Mouse (Mus musculus): Measurements from ENCODE around the gene Dennd1b. TPM values are rescaled to one million over a fixed set of nuclear protein-coding genes. Genes with fewer than 3 reads are reported as not detected.
A peak's percentile ranks its signal among the peaks of the same experiment; 100 is the strongest.

Dennd1b gene
- 25.8 and 29.1 TPM in 2 replicates for polyA plus RNA-seq (2011; ENCODE audit: insufficient read depth, insufficient read length, low read depth, missing spikeins)

DNA sequence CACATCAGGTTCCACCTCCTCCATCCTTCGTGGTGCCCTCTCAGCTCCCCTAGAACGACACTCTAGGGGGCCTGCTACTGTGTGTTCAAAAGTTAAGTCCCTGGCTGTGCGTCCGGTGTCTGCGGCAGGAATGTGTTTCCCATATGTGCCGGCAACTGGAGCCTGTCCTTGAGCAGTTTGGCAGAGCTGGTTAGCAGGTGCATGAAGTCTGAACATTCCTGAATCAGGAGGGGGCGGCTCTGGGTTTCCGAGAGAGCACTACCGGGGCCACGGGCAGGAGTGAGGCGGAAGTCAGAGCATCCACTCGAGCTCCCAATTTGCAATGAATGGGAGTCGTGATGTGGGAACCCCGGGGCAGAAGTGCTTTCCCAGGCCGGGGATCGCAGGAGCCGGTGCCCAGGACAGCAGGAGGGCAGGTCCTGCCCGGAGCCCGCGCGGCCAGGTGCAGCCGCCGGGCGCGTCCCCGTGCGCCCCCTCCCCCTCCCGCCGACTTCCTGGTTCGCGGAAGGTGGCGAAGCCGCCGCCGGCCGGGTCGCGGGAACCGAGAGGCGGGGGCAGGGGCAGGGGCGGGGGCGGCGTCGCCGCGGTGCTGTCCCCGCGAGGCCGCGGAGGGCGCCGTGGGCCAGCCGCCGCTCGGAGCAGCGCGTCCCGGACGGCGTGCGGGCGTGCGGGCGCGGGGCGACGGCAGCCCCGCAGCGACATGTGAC lies at the start of gene Dennd1b:
Gene Dennd1b (plus strand): TSS at position 275 of the 707 bp plus-strand sequence.
- Histone ChIP-seq H3K4me1 (ENCODE audit: control insufficient read depth, insufficient read depth, low read length) (no peaks in the 10 kb centered on the region), H3K27ac (ENCODE audit: insufficient read depth, low read length) (peak within 1 kb of the TSS; percentile 82), H3K4me3 (ENCODE audit: low read depth, low read length) (peak within 1 kb of the TSS; percentile 96), H3K9ac (ENCODE audit: low read depth, poor library complexity, severe bottlenecking) (peak within 1 kb of the TSS; percentile 96), H3K9me3 (replicated peaks; ENCODE audit: control insufficient read depth, insufficient read depth, low read length, poor library complexity, severe bottlenecking) (no peaks in the 10 kb centered on the region), H3K36me3 (ENCODE audit: control insufficient read depth, insufficient read depth, low read length, poor library complexity, severe bottlenecking) (no peaks in the 10 kb centered on the region; the same call in none of the 2 replicates), H3K27me3 (ENCODE audit: control insufficient read depth, insufficient read depth, low read length, poor library complexity, severe bottlenecking) (no peaks in the 10 kb centered on the region)
- TF ChIP-seq EP300 (IDR thresholded peaks at IDR 0.05; ENCODE audit: insufficient read depth, low read depth, low read length) (no peak), POLR2A (IDR thresholded peaks at IDR 0.05; ENCODE audit: insufficient read depth, low read length) (no peak), CTCF (IDR thresholded peaks at IDR 0.05; ENCODE audit: low read depth, low read length) (no peak)

DNA sequence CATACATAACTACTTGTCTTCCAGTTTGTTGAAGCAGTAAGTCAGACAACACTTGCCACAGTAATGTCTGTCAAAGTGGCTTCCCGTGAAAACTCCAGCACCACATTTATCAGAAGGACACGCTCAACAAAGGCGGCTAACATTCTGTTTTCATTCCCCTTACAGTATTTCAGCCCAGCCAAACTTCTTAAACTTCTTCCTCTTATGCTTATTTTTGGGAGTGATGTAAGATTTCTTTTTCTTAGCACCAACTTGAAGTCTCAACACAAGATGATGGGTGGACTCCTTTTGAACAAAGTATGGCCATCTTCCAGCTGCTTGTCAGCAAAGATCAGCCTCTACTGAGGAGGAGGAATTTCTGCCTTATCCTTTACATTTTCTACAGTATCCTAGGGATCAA lies 47.6 kb upstream of the Dennd1b start:
- no peaks in the 10 kb centered on the region for H3K9me3 ChIP-seq (replicated peaks; ENCODE audit: control insufficient read depth, insufficient read depth, low read length, poor library complexity, severe bottlenecking)
- no peak overlapping the region for H3K9ac ChIP-seq (ENCODE audit: low read depth, poor library complexity, severe bottlenecking)
- H3K27me3 ChIP-seq (ENCODE audit: control insufficient read depth, insufficient read depth, low read length, poor library complexity, severe bottlenecking) = no peaks in the 10 kb centered on the region
- TF ChIP-seq POLR2A (IDR thresholded peaks at IDR 0.05; ENCODE audit: insufficient read depth, low read length) (no peak), CTCF (IDR thresholded peaks at IDR 0.05; ENCODE audit: low read depth, low read length) (no peak), EP300 (IDR thresholded peaks at IDR 0.05; ENCODE audit: insufficient read depth, low read depth, low read length) (no peak)
- no peak overlapping the region for H3K27ac ChIP-seq (ENCODE audit: insufficient read depth, low read length)
- H3K36me3 ChIP-seq (ENCODE audit: control insufficient read depth, insufficient read depth, low read length, poor library complexity, severe bottlenecking) = no peaks in the 10 kb centered on the region
- H3K4me3 ChIP-seq (ENCODE audit: low read depth, low read length) = no peak overlapping the region
- no peaks in the 10 kb centered on the region for H3K4me1 ChIP-seq (ENCODE audit: control insufficient read depth, insufficient read depth, low read length)

DNA sequence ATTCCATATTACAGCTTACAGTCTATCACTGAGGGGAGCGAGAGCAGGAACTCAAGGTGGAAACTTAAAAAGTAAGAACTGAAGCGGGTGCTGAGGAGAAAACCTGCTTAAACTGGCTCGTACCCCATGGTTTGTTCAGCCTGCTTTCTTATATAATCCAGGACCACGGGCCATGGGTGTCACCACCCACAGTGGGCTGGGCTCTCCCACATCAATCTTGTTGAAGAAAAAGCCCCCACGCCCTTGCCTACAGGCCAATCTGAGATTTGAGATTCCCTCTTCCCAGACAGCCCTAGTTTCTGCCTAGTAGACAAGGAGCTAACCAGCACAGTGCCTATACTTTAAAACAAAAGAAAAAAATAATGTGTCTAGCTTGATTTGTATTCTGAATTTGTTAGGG lies 43.6 kb upstream of the Dennd1b start:
- H3K4me1 ChIP-seq (ENCODE audit: control insufficient read depth, insufficient read depth, low read length) = no peaks in the 10 kb centered on the region
- H3K27me3 ChIP-seq (ENCODE audit: control insufficient read depth, insufficient read depth, low read length, poor library complexity, severe bottlenecking) = no peaks in the 10 kb centered on the region
- H3K4me3 ChIP-seq (ENCODE audit: low read depth, low read length) = no peak overlapping the region
- H3K9me3 ChIP-seq (replicated peaks; ENCODE audit: control insufficient read depth, insufficient read depth, low read length, poor library complexity, severe bottlenecking) = no peaks in the 10 kb centered on the region
- no peak overlapping the region for H3K9ac ChIP-seq (ENCODE audit: low read depth, poor library complexity, severe bottlenecking)
- TF ChIP-seq POLR2A (IDR thresholded peaks at IDR 0.05; ENCODE audit: insufficient read depth, low read length) = no peak
- no peak for TF ChIP-seq EP300 (IDR thresholded peaks at IDR 0.05; ENCODE audit: insufficient read depth, low read depth, low read length)
- no peak for TF ChIP-seq CTCF (IDR thresholded peaks at IDR 0.05; ENCODE audit: low read depth, low read length)
- no peak overlapping the region for H3K27ac ChIP-seq (ENCODE audit: insufficient read depth, low read length)
- no peaks in the 10 kb centered on the region for H3K36me3 ChIP-seq (ENCODE audit: control insufficient read depth, insufficient read depth, low read length, poor library complexity, severe bottlenecking)

DNA sequence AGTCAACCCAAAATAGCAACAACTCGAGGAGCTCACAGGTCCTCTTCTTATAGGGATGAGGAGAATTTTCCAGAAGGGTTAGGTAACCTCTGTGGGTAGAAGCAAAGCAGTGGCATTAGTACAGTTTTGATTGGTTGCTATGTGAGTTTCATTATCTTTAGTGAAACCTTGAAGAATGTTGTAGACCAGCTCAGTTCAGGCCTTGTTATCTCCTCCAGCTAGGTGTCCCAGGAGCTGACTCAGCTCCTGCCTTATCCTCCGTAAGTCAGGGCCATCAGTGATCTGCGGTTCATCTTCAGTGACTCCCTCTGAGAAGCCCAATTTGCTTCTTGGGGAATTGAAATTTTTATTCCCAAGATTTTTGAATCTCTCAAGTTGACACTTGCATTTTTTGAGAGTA lies 43.2 kb upstream of the Dennd1b start:
- Histone ChIP-seq H3K27me3 (ENCODE audit: control insufficient read depth, insufficient read depth, low read length, poor library complexity, severe bottlenecking) (no peaks in the 10 kb centered on the region), H3K4me3 (ENCODE audit: low read depth, low read length) (no peak overlapping the region), H3K27ac (ENCODE audit: insufficient read depth, low read length) (no peak overlapping the region), H3K36me3 (ENCODE audit: control insufficient read depth, insufficient read depth, low read length, poor library complexity, severe bottlenecking) (no peaks in the 10 kb centered on the region), H3K9ac (ENCODE audit: low read depth, poor library complexity, severe bottlenecking) (no peak overlapping the region), H3K4me1 (ENCODE audit: control insufficient read depth, insufficient read depth, low read length) (no peaks in the 10 kb centered on the region), H3K9me3 (replicated peaks; ENCODE audit: control insufficient read depth, insufficient read depth, low read length, poor library complexity, severe bottlenecking) (no peaks in the 10 kb centered on the region)
- TF ChIP-seq CTCF (IDR thresholded peaks at IDR 0.05; ENCODE audit: low read depth, low read length) (no peak), EP300 (IDR thresholded peaks at IDR 0.05; ENCODE audit: insufficient read depth, low read depth, low read length) (no peak), POLR2A (IDR thresholded peaks at IDR 0.05; ENCODE audit: insufficient read depth, low read length) (no peak)

DNA sequence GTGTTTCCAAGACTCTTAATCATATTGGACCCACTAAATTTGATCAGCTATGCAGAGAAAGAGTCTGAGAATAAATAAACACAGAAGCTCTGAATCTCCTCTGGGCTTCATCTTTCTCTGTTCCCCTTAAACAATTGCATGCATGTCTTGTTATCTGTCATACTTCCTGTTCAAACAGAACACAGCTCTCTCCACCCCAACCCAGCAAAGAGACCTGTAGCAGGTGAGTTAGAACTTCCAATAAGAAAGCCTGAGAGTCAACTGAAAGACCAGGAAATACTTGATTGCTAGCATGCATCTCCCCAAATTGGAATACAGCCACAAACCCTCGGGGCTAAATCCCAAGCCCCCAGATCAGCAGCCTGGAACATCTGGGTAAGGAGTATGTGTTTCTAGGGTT lies 42.4 kb upstream of the Dennd1b start:
- Histone ChIP-seq H3K36me3 (ENCODE audit: control insufficient read depth, insufficient read depth, low read length, poor library complexity, severe bottlenecking) (no peaks in the 10 kb centered on the region), H3K4me3 (ENCODE audit: low read depth, low read length) (no peak overlapping the region), H3K9ac (ENCODE audit: low read depth, poor library complexity, severe bottlenecking) (no peak overlapping the region), H3K9me3 (replicated peaks; ENCODE audit: control insufficient read depth, insufficient read depth, low read length, poor library complexity, severe bottlenecking) (no peaks in the 10 kb centered on the region), H3K4me1 (ENCODE audit: control insufficient read depth, insufficient read depth, low read length) (no peaks in the 10 kb centered on the region), H3K27me3 (ENCODE audit: control insufficient read depth, insufficient read depth, low read length, poor library complexity, severe bottlenecking) (no peaks in the 10 kb centered on the region), H3K27ac (ENCODE audit: insufficient read depth, low read length) (no peak overlapping the region)
- TF ChIP-seq CTCF (IDR thresholded peaks at IDR 0.05; ENCODE audit: low read depth, low read length) (no peak), POLR2A (IDR thresholded peaks at IDR 0.05; ENCODE audit: insufficient read depth, low read length) (no peak), EP300 (IDR thresholded peaks at IDR 0.05; ENCODE audit: insufficient read depth, low read depth, low read length) (no peak)

DNA sequence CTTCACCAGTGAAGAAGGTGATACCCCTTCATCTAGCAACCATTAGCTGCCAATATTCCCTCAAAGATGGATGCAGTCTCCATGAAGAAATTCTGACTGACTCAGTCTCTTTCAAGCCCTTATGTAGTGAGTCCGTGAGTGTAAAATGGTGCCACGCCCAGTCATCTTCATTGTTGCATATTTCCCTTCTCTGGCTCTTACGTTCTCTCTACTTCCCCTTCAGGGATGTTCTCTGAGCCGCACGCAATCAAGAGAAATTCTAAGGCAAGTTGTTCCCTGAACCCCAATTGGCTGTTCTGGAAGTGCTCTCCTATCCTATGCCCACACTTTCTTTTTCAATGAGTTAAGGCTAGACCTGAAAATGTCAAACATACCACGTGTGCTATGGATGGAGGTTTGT lies 40.3 kb upstream of the Dennd1b start:
- H3K9me3 ChIP-seq (replicated peaks; ENCODE audit: control insufficient read depth, insufficient read depth, low read length, poor library complexity, severe bottlenecking) = no peaks in the 10 kb centered on the region
- H3K4me3 ChIP-seq (ENCODE audit: low read depth, low read length) = no peak overlapping the region
- no peaks in the 10 kb centered on the region for H3K27me3 ChIP-seq (ENCODE audit: control insufficient read depth, insufficient read depth, low read length, poor library complexity, severe bottlenecking)
- H3K9ac ChIP-seq (ENCODE audit: low read depth, poor library complexity, severe bottlenecking) = no peak overlapping the region
- H3K27ac ChIP-seq (ENCODE audit: insufficient read depth, low read length) = no peak overlapping the region
- no peaks in the 10 kb centered on the region for H3K36me3 ChIP-seq (ENCODE audit: control insufficient read depth, insufficient read depth, low read length, poor library complexity, severe bottlenecking)
- TF ChIP-seq POLR2A (IDR thresholded peaks at IDR 0.05; ENCODE audit: insufficient read depth, low read length) (no peak), EP300 (IDR thresholded peaks at IDR 0.05; ENCODE audit: insufficient read depth, low read depth, low read length) (no peak), CTCF (IDR thresholded peaks at IDR 0.05; ENCODE audit: low read depth, low read length) (no peak)
- H3K4me1 ChIP-seq (ENCODE audit: control insufficient read depth, insufficient read depth, low read length) = no peaks in the 10 kb centered on the region
